Mouse (Mus musculus) kidney, adult 8-10 months (tissue): Measurements from ENCODE around the gene Anxa4.

Experiments
- DNase-seq, 2 experiments: peaks; one replicate each; pipeline ENCODE4 v3.0.0; 2022

Gene Anxa4

DNA sequence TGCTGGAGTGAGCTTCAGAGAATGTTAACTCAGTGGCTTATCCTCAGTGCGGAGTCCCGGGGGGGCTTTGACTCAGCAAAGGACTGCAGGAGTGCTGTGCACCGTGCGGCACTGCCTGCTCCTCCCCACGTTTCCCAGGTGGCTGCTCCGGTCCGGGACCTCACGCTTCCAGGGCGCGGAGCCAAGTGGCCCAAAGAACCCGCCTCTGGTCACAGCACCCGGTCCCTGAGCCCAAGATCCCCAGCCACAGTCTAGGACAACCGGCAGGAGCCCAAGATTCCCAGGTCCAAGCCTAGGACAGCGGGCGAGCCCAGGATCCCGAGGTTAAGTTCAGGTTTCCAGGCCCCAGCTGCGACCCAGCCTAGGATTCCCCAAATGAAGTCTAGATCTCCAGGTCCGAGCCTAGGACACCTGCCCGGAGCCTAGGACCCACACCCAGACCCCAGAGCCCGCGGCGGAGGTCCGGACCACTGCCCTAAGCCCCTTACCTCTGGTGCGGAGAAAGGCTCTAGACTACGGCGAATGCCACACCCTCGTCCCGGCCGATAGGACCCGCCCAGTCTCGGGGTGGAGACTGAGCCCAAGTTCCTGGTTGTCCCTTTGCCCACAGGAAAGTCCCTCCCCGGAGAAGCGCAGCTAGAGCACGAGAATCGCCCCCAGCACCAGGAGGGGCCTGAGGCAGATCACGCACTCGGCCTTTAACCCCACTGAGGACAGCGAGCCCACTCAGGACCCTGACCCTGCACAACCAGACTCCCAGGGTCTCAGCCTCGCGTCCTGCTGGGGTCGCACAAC lies at the start of gene Anxa4:
TSS of gene Anxa4 (minus strand) at position 564 of the 795 bp plus-strand sequence.
- peak; percentile 85 to 88 for DNase-seq

- DNase-seq, result peak; percentile 63 to 77
Measured at GRCm38 (mm10) chr6:86841949-86842348, 48.6 kb upstream of the Anxa4 start.

GRCm38 (mm10) chr6:86839089-86839488 lies 45.7 kb upstream of the Anxa4 start:
- DNase-seq, result no peak

GRCm38 (mm10) chr6:86832802-86833502 lies 39.6 kb upstream of the Anxa4 start:
- peak; percentile 81 to 88 for DNase-seq

GRCm38 (mm10) chr6:86830738-86831500 lies 37.5 kb upstream of the Anxa4 start:
- DNase-seq, result no peak

GRCm38 (mm10) chr6:86829768-86830167 lies 36.4 kb upstream of the Anxa4 start:
- DNase-seq, result no peak

- DNase-seq, result no peak
Measured at GRCm38 (mm10) chr6:86827432-86827831, 34.0 kb upstream of the Anxa4 start.

DNA sequence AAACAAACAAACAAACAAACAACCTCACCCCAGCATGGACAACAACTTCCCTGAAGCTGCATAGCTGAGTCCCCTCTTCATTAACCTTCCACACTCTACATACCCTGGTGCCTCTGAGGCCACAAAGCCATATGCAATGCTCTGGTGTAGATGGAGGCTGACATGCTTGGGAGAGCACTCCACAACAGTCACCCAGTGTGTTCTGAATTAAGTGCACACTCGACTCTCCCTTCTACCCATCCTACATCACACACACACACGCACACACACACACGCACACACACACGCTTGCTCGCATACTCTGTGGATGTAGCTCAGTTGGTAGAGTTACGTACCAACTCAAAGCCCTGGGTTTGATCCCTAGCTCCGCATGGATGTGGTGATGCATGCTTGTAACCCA lies 31.0 kb upstream of the Anxa4 start:
- DNase-seq, result no peak

DNA sequence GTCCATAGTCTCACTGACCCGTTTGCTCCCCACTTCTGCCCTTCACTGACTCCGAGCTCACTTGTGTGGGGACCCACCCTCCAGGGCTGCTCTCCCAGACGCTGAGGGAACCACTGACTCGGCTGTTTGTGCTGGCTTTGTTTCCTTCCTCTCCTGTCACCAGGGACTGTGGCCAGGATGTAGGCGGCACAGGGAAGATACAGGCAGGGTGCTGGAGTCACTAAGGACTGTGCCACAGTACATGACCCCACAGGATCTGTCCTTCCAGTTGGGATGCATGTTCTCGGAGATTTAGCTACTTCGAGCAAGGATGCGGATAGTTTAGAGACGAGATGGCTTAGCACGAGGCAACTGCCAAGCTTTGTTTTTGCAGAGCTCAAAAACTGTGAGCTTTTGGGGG lies 30.4 kb upstream of the Anxa4 start:
- peak in 1 of 2 experiments; percentile 31 for DNase-seq

GRCm38 (mm10) chr6:86823051-86823431 lies 29.7 kb upstream of the Anxa4 start:
- DNase-seq, result no peak

DNA sequence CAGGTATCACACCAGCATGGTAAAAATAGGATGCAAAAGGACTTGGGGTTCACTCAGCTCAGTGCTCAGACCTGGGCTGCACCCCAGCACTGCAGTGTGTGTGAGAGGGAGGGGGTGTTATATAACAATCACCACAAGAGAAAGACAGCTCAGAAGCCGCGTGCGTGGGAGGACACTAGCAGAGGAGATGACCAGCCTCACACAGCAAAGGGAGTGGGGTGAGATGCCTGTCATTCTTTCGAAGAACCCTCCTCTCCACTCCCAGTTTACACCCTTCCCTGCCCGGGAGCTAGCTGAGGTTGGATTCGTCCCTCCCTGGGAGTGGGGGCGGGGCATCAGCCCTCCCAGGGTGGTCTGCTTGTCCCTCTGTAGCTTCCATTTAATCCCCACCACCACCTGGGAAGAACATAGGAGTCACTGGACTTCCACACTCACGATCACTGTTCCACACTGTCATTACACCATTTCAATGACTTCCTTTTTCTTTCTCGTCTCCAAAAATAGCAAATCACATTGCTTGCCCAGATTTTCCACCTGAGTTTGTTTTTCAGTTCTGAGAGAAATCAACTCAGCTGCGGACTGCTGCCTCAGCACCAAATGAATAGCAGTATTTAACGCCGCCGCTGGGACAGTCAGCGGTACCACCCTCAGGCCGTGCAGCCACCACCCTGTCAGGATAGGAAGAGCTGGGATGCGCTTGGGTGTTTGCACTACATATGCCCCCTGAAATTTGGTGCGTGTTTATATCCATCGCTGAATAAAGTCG lies 29.1 kb upstream of the Anxa4 start:
- DNase-seq, result peak; percentile 31 to 41

- DNase-seq, result no peak
Measured at GRCm38 (mm10) chr6:86820690-86821089, 27.3 kb upstream of the Anxa4 start.

DNA sequence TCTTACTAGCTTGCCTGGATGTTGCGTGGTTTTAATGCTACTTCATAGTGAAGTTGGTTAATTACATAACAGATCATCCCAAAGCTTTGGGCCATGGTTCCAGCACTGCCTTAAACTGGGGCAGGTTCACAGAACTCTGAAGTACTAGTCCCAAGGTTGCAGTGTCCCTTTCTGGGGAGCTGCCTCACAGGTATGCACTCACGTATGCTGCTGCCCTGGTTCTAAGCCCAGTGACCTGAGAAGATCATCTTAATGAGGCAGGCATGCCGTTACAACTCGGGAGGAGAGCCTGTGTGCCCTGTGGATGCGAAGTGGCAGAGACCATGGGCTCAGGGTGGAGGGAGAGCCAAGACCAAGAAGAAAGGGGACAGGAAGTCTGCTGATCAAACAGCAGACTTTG lies 26.5 kb upstream of the Anxa4 start:
- peak; percentile 36 to 69 for DNase-seq

GRCm38 (mm10) chr6:86818914-86819313 lies 25.5 kb upstream of the Anxa4 start:
- no peak for DNase-seq

GRCm38 (mm10) chr6:86816586-86816985 lies 23.2 kb upstream of the Anxa4 start:
- peak; percentile 31 to 46 for DNase-seq

DNA sequence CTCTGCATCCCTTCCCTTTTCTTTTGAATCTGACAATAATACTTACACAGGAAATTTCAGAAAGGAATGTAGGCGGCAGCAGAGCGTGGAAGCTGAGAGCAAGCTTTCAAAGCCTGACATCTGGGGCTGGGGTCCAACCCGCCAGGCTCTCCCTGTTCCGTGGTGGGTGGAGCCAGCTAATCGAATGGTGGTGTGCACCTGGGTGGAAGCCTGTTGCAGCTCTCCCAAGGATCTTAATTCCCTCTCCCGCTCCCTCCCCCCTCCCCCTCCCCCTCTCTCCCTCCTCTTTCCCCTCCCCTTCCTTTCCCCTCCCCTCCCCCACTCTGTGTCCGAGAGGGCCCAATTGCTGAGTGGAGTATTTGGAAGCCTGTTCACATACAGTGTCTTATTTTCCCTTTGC lies 22.1 kb upstream of the Anxa4 start:
- DNase-seq, result no peak

- DNase-seq, result no peak
Measured at GRCm38 (mm10) chr6:86814926-86815325, 21.5 kb upstream of the Anxa4 start.

DNA sequence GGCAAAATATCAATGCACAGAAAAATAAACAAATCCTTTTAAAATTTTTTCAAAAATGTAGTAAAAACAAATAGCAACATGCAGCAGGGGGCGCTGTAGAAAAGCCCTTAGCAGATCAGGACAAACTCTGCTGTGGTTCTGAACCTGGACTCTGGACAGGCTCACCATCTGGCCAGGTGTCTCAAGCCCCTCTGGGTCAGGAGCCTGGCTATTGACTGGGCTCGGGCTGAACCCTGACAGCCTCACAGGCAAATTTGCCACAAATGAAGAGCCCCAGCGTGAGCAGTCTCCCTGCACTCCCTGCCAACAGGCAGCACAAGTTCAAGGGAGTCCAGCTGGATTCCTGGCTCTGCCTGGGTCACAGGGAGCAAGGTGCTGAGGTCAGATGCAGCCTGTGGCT lies 20.0 kb upstream of the Anxa4 start:
- peak in 1 of 2 experiments; percentile 71 for DNase-seq

DNA sequence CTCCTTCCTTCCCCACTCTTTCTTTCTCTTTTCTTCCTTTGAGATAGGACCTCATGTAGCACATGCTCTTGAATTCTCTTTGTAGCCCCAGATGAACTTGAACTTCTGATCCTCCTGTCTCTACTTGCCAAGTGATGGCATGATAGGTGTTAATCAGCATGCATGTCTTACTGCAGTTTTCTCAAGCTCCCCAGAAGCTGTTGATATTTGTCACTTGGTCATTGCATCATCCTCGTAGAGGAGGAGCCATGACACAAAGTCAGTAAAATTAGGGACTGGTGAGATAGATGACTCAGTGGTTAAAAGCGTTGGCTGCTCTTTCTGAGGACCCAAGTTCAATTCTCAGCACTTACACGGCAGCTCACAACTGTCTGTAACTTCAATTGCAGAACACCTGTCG lies 19.5 kb upstream of the Anxa4 start:
- no peak for DNase-seq

- DNase-seq, result peak; percentile 55 to 75
Measured at GRCm38 (mm10) chr6:86806455-86807086, 13.2 kb upstream of the Anxa4 start.

GRCm38 (mm10) chr6:86804646-86805045 lies 11.3 kb upstream of the Anxa4 start:
- no peak for DNase-seq

DNA sequence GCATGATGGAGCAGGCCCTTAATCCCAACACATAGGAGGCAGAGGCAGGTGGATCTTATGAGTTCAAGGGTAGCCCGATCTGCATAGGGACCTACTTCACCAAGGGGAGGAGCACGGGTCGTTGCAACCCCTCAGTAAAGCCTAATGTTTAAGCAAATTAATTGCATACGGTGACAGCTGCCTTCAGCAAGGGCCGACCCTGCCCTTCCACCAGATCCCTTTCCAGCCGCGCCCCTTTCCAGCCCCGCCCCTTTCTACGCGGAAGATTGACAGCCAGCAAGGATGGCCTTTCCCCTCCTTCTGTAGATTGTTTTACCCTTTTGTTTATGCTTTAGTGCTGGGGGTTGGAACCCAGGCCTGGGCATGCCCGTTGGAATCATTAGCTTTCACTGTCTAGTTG lies 8.0 kb upstream of the Anxa4 start:
- DNase-seq, result no peak
